Mouse (Mus musculus): ENCODE data around the gene Wfdc2. TPM values are rescaled to one million over a fixed set of nuclear protein-coding genes. Genes with fewer than 3 reads are reported as not detected.
"Not testable (repeated sequence)": the region's sequence is repeated elsewhere in the genome, so short reads cannot be mapped to it uniquely, and the experiment has no call there.

The Wfdc2 gene
- total and polyA plus RNA-seq, 3 experiments = not detected

GRCm38 (mm10) chr2:164608781-164609180, 46.6 kb downstream of the Wfdc2 start:
- no peak overlapping the region for H3K4me3 ChIP-seq (replicated peaks in 1 of 3; ENCODE audit: low read depth in 2 of 3, low read length in 2 of 3, poor library complexity in 1 of 3)
- dilution Hi-C loops (cut with MboI; ENCODE audit: extremely low pct_ligation_motif_present, extremely low pct_unique_long_range_greater_than_20kb, low sequenced_read_pairs) = no loop called here
- H3K9ac ChIP-seq (ENCODE audit: insufficient read depth, low read depth) = no peak overlapping the region
- in situ Hi-C loops (cut with MboI; ENCODE audit: low pct_ligation_motif_present, low pct_unique_long_range_greater_than_20kb, low sequenced_read_pairs) = loop anchor here (10.0 kb wide), 1 partner anchor 46 kb away; the partner anchor contains the start of genes Wfdc10 and Wfdc9
- peaks cover 2% of the 10 kb centered on the region for H3K9me3 ChIP-seq (replicated peaks; ENCODE audit: low read length)
- no peaks in the 10 kb centered on the region for H3K36me3 ChIP-seq (replicated peaks in 1 of 2; ENCODE audit: control insufficient read depth in 1 of 2, insufficient read depth in 1 of 2, low read length in 1 of 2)
- DNase-seq (ENCODE audit: extremely low read depth) = no peak
- no peak overlapping the region for H3K27ac ChIP-seq (ENCODE audit: insufficient read depth, low read depth)
- TF ChIP-seq TBP (conservative IDR thresholded peaks at IDR 0.05; ENCODE audit: low read depth, low read length) (no peak), ZC3H11A (IDR thresholded peaks at IDR 0.05; ENCODE audit: low read depth, low read length) (no peak), ELF1 (IDR thresholded peaks at IDR 0.05; ENCODE audit: low read depth, low read length) (no peak), TCF12 (IDR thresholded peaks at IDR 0.05; ENCODE audit: low read depth, low read length) (no peak), CTCF (conservative IDR thresholded peaks at IDR 0.05 in 1 of 2, IDR thresholded peaks at IDR 0.05 in 1 of 2; ENCODE audit: low read depth in 2 of 2, low read length in 2 of 2) (no peak), EP300 (IDR thresholded peaks at IDR 0.05; ENCODE audit: low read length) (no peak), ZKSCAN1 (IDR thresholded peaks at IDR 0.05; ENCODE audit: borderline replicate concordance, low read depth, low read length) (no peak), KAT2A (IDR thresholded peaks at IDR 0.05; ENCODE audit: insufficient replicate concordance, low read length) (no peak), BHLHE40 (IDR thresholded peaks at IDR 0.05; ENCODE audit: low read depth, low read length) (no peak), POLR2A (IDR thresholded peaks at IDR 0.05; ENCODE audit: low read depth, low read length) (no peak), RAD21 (IDR thresholded peaks at IDR 0.05; ENCODE audit: low read depth, low read length) (no peak), PAX5 (IDR thresholded peaks at IDR 0.05; ENCODE audit: low read length) (no peak), MEF2A (IDR thresholded peaks at IDR 0.05; ENCODE audit: borderline replicate concordance, low read depth, low read length) (no peak), MAZ (IDR thresholded peaks at IDR 0.05; ENCODE audit: low read depth, low read length) (no peak), MXI1 (IDR thresholded peaks at IDR 0.05; ENCODE audit: low read depth, low read length) (no peak), POLR2AphosphoS2 (IDR thresholded peaks at IDR 0.05; ENCODE audit: low read depth, low read length) (no peak), HCFC1 (IDR thresholded peaks at IDR 0.05; ENCODE audit: low read depth, low read length) (no peak), CHD2 (IDR thresholded peaks at IDR 0.05; ENCODE audit: low read length) (no peak), USF1 (IDR thresholded peaks at IDR 0.05; ENCODE audit: low read depth, low read length) (no peak), NRF1 (IDR thresholded peaks at IDR 0.05; ENCODE audit: low read depth, low read length) (no peak)
- no peaks in the 10 kb centered on the region for H3K79me2 ChIP-seq (replicated peaks; ENCODE audit: control insufficient read depth, extremely low read depth, insufficient read depth, poor library complexity, severe bottlenecking)
- no peaks in the 10 kb centered on the region for H3K4me1 ChIP-seq (ENCODE audit: control insufficient read depth in 1 of 2, insufficient read depth in 2 of 2)
- H3K4me2 ChIP-seq (ENCODE audit: insufficient read depth, low read depth, poor library complexity, severe bottlenecking) = no peak overlapping the region
- peaks cover 80% of the 10 kb centered on the region for H3K27me3 ChIP-seq (replicated peaks)

- in situ Hi-C loops (cut with MboI; ENCODE audit: low pct_ligation_motif_present, low pct_unique_long_range_greater_than_20kb, low sequenced_read_pairs); H3K36me3 ChIP-seq (replicated peaks in 1 of 2; ENCODE audit: control insufficient read depth in 1 of 2, insufficient read depth in 1 of 2, low read length in 1 of 2); H3K4me2 ChIP-seq (ENCODE audit: insufficient read depth, low read depth, poor library complexity, severe bottlenecking); DNase-seq (ENCODE audit: extremely low read depth); H3K9ac ChIP-seq (ENCODE audit: insufficient read depth, low read depth); H3K27ac ChIP-seq (ENCODE audit: insufficient read depth, low read depth); H3K79me2 ChIP-seq (replicated peaks; ENCODE audit: control insufficient read depth, extremely low read depth, insufficient read depth, poor library complexity, severe bottlenecking); H3K4me1 ChIP-seq (ENCODE audit: control insufficient read depth in 1 of 2, insufficient read depth in 2 of 2); dilution Hi-C loops (cut with MboI; ENCODE audit: extremely low pct_ligation_motif_present, extremely low pct_unique_long_range_greater_than_20kb, low sequenced_read_pairs); H3K4me3 ChIP-seq (replicated peaks in 1 of 3; ENCODE audit: low read depth in 2 of 3, low read length in 2 of 3, poor library complexity in 1 of 3); H3K9me3 ChIP-seq (replicated peaks; ENCODE audit: low read length): not testable (repeated sequence)
- H3K27me3 ChIP-seq (replicated peaks) = peaks cover 64% of the 10 kb centered on the region
Observed at GRCm38 (mm10) chr2:164613471-164613870, 51.3 kb downstream of the Wfdc2 start, which contains the start of the genes Wfdc6b and Wfdc8. Gene Wfdc6b, plus strand, starts transcription at chr2:164613522. Gene Wfdc8, minus strand, starts transcription at chr2:164613626.

Data from CH12.LX (cell line).